Mouse (Mus musculus): ENCODE data around the gene St3gal2. TPM values are rescaled to one million over a fixed set of nuclear protein-coding genes. Genes with fewer than 3 reads are reported as not detected.
"Not testable (repeated sequence)": the region's sequence is repeated elsewhere in the genome, so short reads cannot be mapped to it uniquely, and the experiment has no call there.

Gene St3gal2
- total and polyA plus RNA-seq, 3 experiments, result 16.9 to 44.5 (median 17.0) TPM

- Histone ChIP-seq H3K79me2 (replicated peaks; ENCODE audit: control insufficient read depth, extremely low read depth, insufficient read depth, poor library complexity, severe bottlenecking) (no peaks in the 10 kb centered on the region), H3K4me3 (replicated peaks in 1 of 3; ENCODE audit: low read depth in 2 of 3, low read length in 2 of 3, poor library complexity in 1 of 3) (no peak overlapping the region), H3K9ac (ENCODE audit: insufficient read depth, low read depth) (no peak overlapping the region), H3K4me1 (ENCODE audit: control insufficient read depth in 1 of 2, insufficient read depth in 2 of 2) (no peaks in the 10 kb centered on the region), H3K27ac (ENCODE audit: insufficient read depth, low read depth) (no peak overlapping the region), H3K27me3 (replicated peaks) (no peaks in the 10 kb centered on the region), H3K36me3 (replicated peaks in 1 of 2; ENCODE audit: control insufficient read depth in 1 of 2, insufficient read depth in 1 of 2, low read length in 1 of 2) (peaks cover 74 to 98% of the 10 kb centered on the region in 2 experiments), H3K9me3 (replicated peaks; ENCODE audit: low read length) (no peaks in the 10 kb centered on the region), H3K4me2 (ENCODE audit: insufficient read depth, low read depth, poor library complexity, severe bottlenecking) (no peak overlapping the region)
- in situ Hi-C loops (cut with MboI; ENCODE audit: low pct_ligation_motif_present, low pct_unique_long_range_greater_than_20kb, low sequenced_read_pairs) (no loop called here), dilution Hi-C loops (cut with MboI; ENCODE audit: extremely low pct_ligation_motif_present, extremely low pct_unique_long_range_greater_than_20kb, low sequenced_read_pairs) (no loop called here)
- no peak for DNase-seq (ENCODE audit: extremely low read depth)
- TF ChIP-seq POLR2A (IDR thresholded peaks at IDR 0.05; ENCODE audit: low read depth, low read length) (0 out of 2 replicates have a peak, but pooled peaks have one; percentile 20), CHD2 (IDR thresholded peaks at IDR 0.05; ENCODE audit: low read length) (no peak)
Measured at GRCm38 (mm10) chr8:110969910-110970770, 50.4 kb downstream of the St3gal2 start.

GRCm38 (mm10) chr8:110976532-110976931 is 56.8 kb downstream of the St3gal2 start:
- 0 out of 2 replicates have a peak, but pooled peaks have one; percentile 8 for TF ChIP-seq POLR2AphosphoS2 (IDR thresholded peaks at IDR 0.05; ENCODE audit: low read depth, low read length)
- H3K36me3 ChIP-seq (replicated peaks in 1 of 2; ENCODE audit: control insufficient read depth in 1 of 2, insufficient read depth in 1 of 2, low read length in 1 of 2), result peaks cover 70% of the 10 kb centered on the region in 2 experiments
- dilution Hi-C loops (cut with MboI; ENCODE audit: extremely low pct_ligation_motif_present, extremely low pct_unique_long_range_greater_than_20kb, low sequenced_read_pairs), result not testable (repeated sequence)

GRCm38 (mm10) chr8:110977987-110978386 is 58.3 kb downstream of the St3gal2 start:
- DNase-seq (ENCODE audit: extremely low read depth); dilution Hi-C loops (cut with MboI; ENCODE audit: extremely low pct_ligation_motif_present, extremely low pct_unique_long_range_greater_than_20kb, low sequenced_read_pairs); H3K4me3 ChIP-seq (replicated peaks in 1 of 3; ENCODE audit: low read depth in 2 of 3, low read length in 2 of 3, poor library complexity in 1 of 3); H3K4me1 ChIP-seq (ENCODE audit: control insufficient read depth in 1 of 2, insufficient read depth in 2 of 2); H3K9me3 ChIP-seq (replicated peaks; ENCODE audit: low read length); H3K27me3 ChIP-seq (replicated peaks); H3K79me2 ChIP-seq (replicated peaks; ENCODE audit: control insufficient read depth, extremely low read depth, insufficient read depth, poor library complexity, severe bottlenecking); H3K27ac ChIP-seq (ENCODE audit: insufficient read depth, low read depth); H3K4me2 ChIP-seq (ENCODE audit: insufficient read depth, low read depth, poor library complexity, severe bottlenecking); in situ Hi-C loops (cut with MboI; ENCODE audit: low pct_ligation_motif_present, low pct_unique_long_range_greater_than_20kb, low sequenced_read_pairs); H3K9ac ChIP-seq (ENCODE audit: insufficient read depth, low read depth): not testable (repeated sequence)
- peaks cover 62 to 70% of the 10 kb centered on the region in 2 experiments for H3K36me3 ChIP-seq (replicated peaks in 1 of 2; ENCODE audit: control insufficient read depth in 1 of 2, insufficient read depth in 1 of 2, low read length in 1 of 2)

More at GRCm38 (mm10) chr8:110976532-110976931, 56.8 kb downstream of the St3gal2 start:
- H3K9ac ChIP-seq (ENCODE audit: insufficient read depth, low read depth); DNase-seq (ENCODE audit: extremely low read depth); H3K9me3 ChIP-seq (replicated peaks; ENCODE audit: low read length); H3K27ac ChIP-seq (ENCODE audit: insufficient read depth, low read depth); H3K79me2 ChIP-seq (replicated peaks; ENCODE audit: control insufficient read depth, extremely low read depth, insufficient read depth, poor library complexity, severe bottlenecking); H3K4me2 ChIP-seq (ENCODE audit: insufficient read depth, low read depth, poor library complexity, severe bottlenecking); H3K4me3 ChIP-seq (replicated peaks in 1 of 3; ENCODE audit: low read depth in 2 of 3, low read length in 2 of 3, poor library complexity in 1 of 3); H3K27me3 ChIP-seq (replicated peaks); H3K4me1 ChIP-seq (ENCODE audit: control insufficient read depth in 1 of 2, insufficient read depth in 2 of 2); in situ Hi-C loops (cut with MboI; ENCODE audit: low pct_ligation_motif_present, low pct_unique_long_range_greater_than_20kb, low sequenced_read_pairs): not testable (repeated sequence)

- H3K27me3 ChIP-seq (replicated peaks), result no peaks in the 10 kb centered on the region
- H3K4me3 ChIP-seq (replicated peaks in 1 of 3; ENCODE audit: low read depth in 2 of 3, low read length in 2 of 3, poor library complexity in 1 of 3), result no peak overlapping the region
- H3K27ac ChIP-seq (ENCODE audit: insufficient read depth, low read depth), result no peak overlapping the region
- H3K9me3 ChIP-seq (replicated peaks; ENCODE audit: low read length), result no peaks in the 10 kb centered on the region
- dilution Hi-C loops (cut with MboI; ENCODE audit: extremely low pct_ligation_motif_present, extremely low pct_unique_long_range_greater_than_20kb, low sequenced_read_pairs), result no loop called here
- H3K9ac ChIP-seq (ENCODE audit: insufficient read depth, low read depth), result no peak overlapping the region
- H3K4me2 ChIP-seq (ENCODE audit: insufficient read depth, low read depth, poor library complexity, severe bottlenecking), result no peak overlapping the region
- H3K79me2 ChIP-seq (replicated peaks; ENCODE audit: control insufficient read depth, extremely low read depth, insufficient read depth, poor library complexity, severe bottlenecking), result no peaks in the 10 kb centered on the region; the same call in 1 of the 2 replicates
- H3K4me1 ChIP-seq (ENCODE audit: control insufficient read depth in 1 of 2, insufficient read depth in 2 of 2), result no peaks in the 10 kb centered on the region
- DNase-seq (ENCODE audit: extremely low read depth), result no peak
- in situ Hi-C loops (cut with MboI; ENCODE audit: low pct_ligation_motif_present, low pct_unique_long_range_greater_than_20kb, low sequenced_read_pairs), result no loop called here
- TF ChIP-seq PAX5 (IDR thresholded peaks at IDR 0.05; ENCODE audit: low read length), result no peak
- TF ChIP-seq KAT2A (IDR thresholded peaks at IDR 0.05; ENCODE audit: insufficient replicate concordance, low read length), result no peak
- TF ChIP-seq ZMIZ1 (IDR thresholded peaks at IDR 0.05; ENCODE audit: low read depth, low read length), result no peak
- TF ChIP-seq SMC3 (IDR thresholded peaks at IDR 0.05; ENCODE audit: low read depth, low read length), result no peak
- no peak for TF ChIP-seq UBTF (IDR thresholded peaks at IDR 0.05; ENCODE audit: low read depth, low read length)
- TF ChIP-seq MAZ (IDR thresholded peaks at IDR 0.05; ENCODE audit: low read depth, low read length), result no peak
- no peak for TF ChIP-seq IRF4 (IDR thresholded peaks at IDR 0.05; ENCODE audit: low read depth, low read length)
- no peak for TF ChIP-seq E2F4 (IDR thresholded peaks at IDR 0.05; ENCODE audit: insufficient replicate concordance, low read depth, low read length)
- TF ChIP-seq TBP (conservative IDR thresholded peaks at IDR 0.05; ENCODE audit: low read depth, low read length), result no peak
- TF ChIP-seq ZKSCAN1 (IDR thresholded peaks at IDR 0.05; ENCODE audit: borderline replicate concordance, low read depth, low read length), result no peak
- TF ChIP-seq TCF12 (IDR thresholded peaks at IDR 0.05; ENCODE audit: low read depth, low read length), result no peak
- TF ChIP-seq RAD21 (IDR thresholded peaks at IDR 0.05; ENCODE audit: low read depth, low read length), result no peak
- TF ChIP-seq USF1 (IDR thresholded peaks at IDR 0.05; ENCODE audit: low read depth, low read length), result no peak
- no peak for TF ChIP-seq NELFE (IDR thresholded peaks at IDR 0.05; ENCODE audit: low read depth, low read length)
- H3K36me3 ChIP-seq (replicated peaks in 1 of 2; ENCODE audit: control insufficient read depth in 1 of 2, insufficient read depth in 1 of 2, low read length in 1 of 2), result peaks cover 69 to 71% of the 10 kb centered on the region in 2 experiments
Measured at GRCm38 (mm10) chr8:110981304-110981703, 61.6 kb downstream of the St3gal2 start.
